Mouse (Mus musculus): ENCODE data around the gene Dnal1. TPM values are rescaled to one million over a fixed set of nuclear protein-coding genes. Genes with fewer than 3 reads are reported as not detected.

The Dnal1 gene
- polyA plus RNA-seq, 1 experiment from 2014 or later = 7.8 TPM

- Histone ChIP-seq H3K36me3 (peaks cover 12% of the 10 kb centered on the region), H3K27ac (replicated peaks) (no peak overlapping the region), H3K9me3 (no peaks in the 10 kb centered on the region), H3K4me3 (no peak overlapping the region), H3K9ac (no peak overlapping the region), H3K4me2 (no peak overlapping the region), H3K4me1 (replicated peaks) (peaks cover 43% of the 10 kb centered on the region), H3K27me3 (no peaks in the 10 kb centered on the region)
- no peak for ATAC-seq (ENCODE audit: low FRiP score, low read depth)
- WGBS = 93% methylated on average over 3 of the region's 3 CpGs
These were observed 58.0 kb downstream of the Dnal1 start for GRCm38 (mm10) chr12:84172216-84172615.

- Histone ChIP-seq H3K9me3 (no peaks in the 10 kb centered on the region), H3K27ac (replicated peaks) (no peak overlapping the region), H3K9ac (no peak overlapping the region), H3K4me3 (no peak overlapping the region), H3K4me1 (replicated peaks) (peaks cover 49% of the 10 kb centered on the region), H3K27me3 (no peaks in the 10 kb centered on the region), H3K4me2 (no peak overlapping the region), H3K36me3 (peaks cover 12% of the 10 kb centered on the region)
- ATAC-seq (ENCODE audit: low FRiP score, low read depth) = no peak
- WGBS = 89% methylated on average over 17 of the region's 17 CpGs
These were observed 58.7 kb downstream of the Dnal1 start for GRCm38 (mm10) chr12:84172862-84173261.

GRCm38 (mm10) chr12:84173309-84173915, 59.2 kb downstream of the Dnal1 start:
- Histone ChIP-seq H3K4me2 (no peak overlapping the region), H3K27me3 (no peaks in the 10 kb centered on the region), H3K27ac (replicated peaks) (no peak overlapping the region), H3K36me3 (peaks cover 12% of the 10 kb centered on the region), H3K4me3 (no peak overlapping the region), H3K9ac (no peak overlapping the region), H3K9me3 (no peaks in the 10 kb centered on the region), H3K4me1 (replicated peaks) (peaks cover 53% of the 10 kb centered on the region)
- no peak for ATAC-seq (ENCODE audit: low FRiP score, low read depth)
- 93% methylated on average over 13 of the region's 13 CpGs for WGBS

- Histone ChIP-seq H3K4me1 (replicated peaks) (peaks cover 53% of the 10 kb centered on the region), H3K36me3 (peaks cover 12% of the 10 kb centered on the region), H3K9me3 (no peaks in the 10 kb centered on the region), H3K27me3 (no peaks in the 10 kb centered on the region), H3K27ac (replicated peaks) (0 out of 2 replicates have a peak overlapping the region, but pooled peaks have one; percentile 3), H3K4me3 (no peak overlapping the region), H3K9ac (no peak overlapping the region), H3K4me2 (no peak overlapping the region)
- ATAC-seq (ENCODE audit: low FRiP score, low read depth) = no peak
- 80% methylated on average over 9 of the region's 9 CpGs for WGBS
These were observed 60.1 kb downstream of the Dnal1 start for GRCm38 (mm10) chr12:84174190-84174811.

- Histone ChIP-seq H3K36me3 (peaks cover 12% of the 10 kb centered on the region), H3K27ac (replicated peaks) (peak overlapping the region; percentile 90), H3K9me3 (no peaks in the 10 kb centered on the region), H3K27me3 (no peaks in the 10 kb centered on the region), H3K9ac (no peak overlapping the region), H3K4me3 (no peak overlapping the region), H3K4me2 (0 out of 2 replicates have a peak overlapping the region, but pooled peaks have one; percentile 76), H3K4me1 (replicated peaks) (peaks cover 54% of the 10 kb centered on the region)
- WGBS = 77% methylated on average over 6 of the region's 6 CpGs
- ATAC-seq (ENCODE audit: low FRiP score, low read depth) = no peak
These were observed 60.7 kb downstream of the Dnal1 start for GRCm38 (mm10) chr12:84174871-84175270.

- Histone ChIP-seq H3K27ac (replicated peaks) (peak overlapping the region; percentile 90), H3K27me3 (no peaks in the 10 kb centered on the region), H3K4me1 (replicated peaks) (peaks cover 62% of the 10 kb centered on the region), H3K9me3 (no peaks in the 10 kb centered on the region), H3K4me2 (peak overlapping the region; percentile 76), H3K36me3 (peaks cover 12% of the 10 kb centered on the region), H3K4me3 (peak overlapping the region; percentile 43), H3K9ac (peak overlapping the region; percentile 61)
- peak; percentile 77 for ATAC-seq (ENCODE audit: low FRiP score, low read depth)
- WGBS = under 1% methylated on average over 20 of the region's 20 CpGs
These were observed 61.5 kb downstream of the Dnal1 start for GRCm38 (mm10) chr12:84175659-84176061.

- H3K4me1 ChIP-seq (replicated peaks) = peaks cover 68% of the 10 kb centered on the region
- peak; percentile 27; the same call in 1 of the 2 replicates for ATAC-seq (ENCODE audit: low FRiP score, low read depth)
- H3K27me3 ChIP-seq = no peaks in the 10 kb centered on the region
- no peaks in the 10 kb centered on the region for H3K9me3 ChIP-seq
- WGBS = 4% methylated on average over 13 of the region's 13 CpGs
- H3K4me3 ChIP-seq = peak overlapping the region; percentile 43
- peak overlapping the region; percentile 76 for H3K4me2 ChIP-seq
- H3K27ac ChIP-seq (replicated peaks) = peak overlapping the region; percentile 90
- peaks cover 12% of the 10 kb centered on the region; the same call in 1 of the 2 replicates for H3K36me3 ChIP-seq
- H3K9ac ChIP-seq = peak overlapping the region; percentile 61
These were observed 62.1 kb downstream of the Dnal1 start for GRCm38 (mm10) chr12:84176126-84176769.

- Histone ChIP-seq H3K4me3 (no peak overlapping the region), H3K36me3 (peaks cover 12% of the 10 kb centered on the region; the same call in 1 of the 2 replicates), H3K4me2 (peak overlapping the region; percentile 76; the same call in 1 of the 2 replicates), H3K9me3 (no peaks in the 10 kb centered on the region), H3K4me1 (replicated peaks) (peaks cover 77% of the 10 kb centered on the region), H3K9ac (no peak overlapping the region), H3K27ac (replicated peaks) (peak overlapping the region; percentile 90), H3K27me3 (no peaks in the 10 kb centered on the region)
- 42% methylated on average over 6 of the region's 6 CpGs for WGBS
- no peak for ATAC-seq (ENCODE audit: low FRiP score, low read depth)
These were observed 63.0 kb downstream of the Dnal1 start for GRCm38 (mm10) chr12:84176886-84177765.

GRCm38 (mm10) chr12:84178052-84178451, 63.9 kb downstream of the Dnal1 start:
- WGBS = 67% methylated on average over 1 of the region's 1 CpGs
- Histone ChIP-seq H3K4me3 (no peak overlapping the region), H3K9ac (no peak overlapping the region), H3K4me2 (no peak overlapping the region), H3K4me1 (replicated peaks) (peaks cover 75% of the 10 kb centered on the region), H3K27ac (replicated peaks) (no peak overlapping the region), H3K9me3 (no peaks in the 10 kb centered on the region), H3K27me3 (no peaks in the 10 kb centered on the region), H3K36me3 (peaks cover 8% of the 10 kb centered on the region; the same call in 1 of the 2 replicates)
- ATAC-seq (ENCODE audit: low FRiP score, low read depth) = no peak

GRCm38 (mm10) chr12:84178652-84179445, 64.7 kb downstream of the Dnal1 start:
- Histone ChIP-seq H3K4me3 (no peak overlapping the region), H3K27ac (replicated peaks) (no peak overlapping the region), H3K4me2 (no peak overlapping the region), H3K36me3 (no peaks in the 10 kb centered on the region), H3K9ac (no peak overlapping the region), H3K27me3 (no peaks in the 10 kb centered on the region), H3K9me3 (no peaks in the 10 kb centered on the region), H3K4me1 (replicated peaks) (peaks cover 68% of the 10 kb centered on the region)
- ATAC-seq (ENCODE audit: low FRiP score, low read depth) = no peak
- WGBS = 76% methylated on average over 10 of the region's 10 CpGs

GRCm38 (mm10) chr12:84180090-84180489, 65.9 kb downstream of the Dnal1 start:
- no peak overlapping the region for H3K27ac ChIP-seq (replicated peaks)
- H3K9ac ChIP-seq = no peak overlapping the region
- H3K4me3 ChIP-seq = no peak overlapping the region
- no peaks in the 10 kb centered on the region for H3K36me3 ChIP-seq
- H3K27me3 ChIP-seq = no peaks in the 10 kb centered on the region
- H3K4me2 ChIP-seq = no peak overlapping the region
- no peaks in the 10 kb centered on the region for H3K9me3 ChIP-seq
- H3K4me1 ChIP-seq (replicated peaks) = peaks cover 55% of the 10 kb centered on the region
- WGBS = 57% methylated on average over 3 of the region's 3 CpGs
- no peak for ATAC-seq (ENCODE audit: low FRiP score, low read depth)
